Comparison of ENCODE assay signal across 8 mouse cellular contexts in genomic region chr7:44429534-44430488, GRCm38 (mm10). TPM values are rescaled to one million over a fixed set of nuclear protein-coding genes. Genes with fewer than 3 reads are reported as not detected.
DNase-seq lines count a peak whose midpoint lies in the region; ATAC-seq and TF ChIP-seq lines count a peak whose summit lies in the region.

No protein-coding gene starts in this region.

- H3K9me3 ChIP-seq in heart, embryonic 14.5 days (ENCODE audit: control insufficient read depth, low read length) = no peaks in the 10 kb centered on the region
- H3K9me3 ChIP-seq in forebrain, embryonic 14.5 days (replicated peaks; ENCODE audit: control insufficient read depth, low read length) = no peaks in the 10 kb centered on the region
- no peaks in the 10 kb centered on the region; the same call in 1 of the 2 replicates for H3K9me3 ChIP-seq in limb, embryonic 11.5 days (ENCODE audit: control insufficient read depth, low read length)
- no peaks in the 10 kb centered on the region for H3K9me3 ChIP-seq in stomach, embryonic 14.5 days (ENCODE audit: control insufficient read depth, low read depth, low read length)

- H3K4me2 ChIP-seq in heart, embryonic 14.5 days (ENCODE audit: low read length) = peak overlapping the region; percentile 74
- H3K4me2 ChIP-seq in forebrain, embryonic 14.5 days (ENCODE audit: low read length) = peak overlapping the region; percentile 94
- H3K4me2 ChIP-seq in limb, embryonic 11.5 days (ENCODE audit: low read depth, severe bottlenecking) = peak overlapping the region; percentile 86
- H3K4me2 ChIP-seq in stomach, embryonic 14.5 days (replicated peaks; ENCODE audit: low read depth, low read length) = peak overlapping the region; percentile 75

- 4% methylated on average over 30 of the region's 32 CpGs for WGBS in heart, embryonic 14.5 days
- 2% methylated on average over 28 of the region's 32 CpGs for WGBS in forebrain, embryonic 14.5 days
- 1% methylated on average over 31 of the region's 32 CpGs for WGBS in limb, embryonic 11.5 days
- WGBS in stomach, embryonic 14.5 days = 3% methylated on average over 30 of the region's 32 CpGs

- H3K4me3 ChIP-seq in heart, embryonic 14.5 days (ENCODE audit: control insufficient read depth in 1 of 2, insufficient read depth in 1 of 2, low read depth in 1 of 2, low read length in 2 of 2) = peak overlapping the region; percentile 43 to 47
- peak overlapping the region; percentile 74 for H3K4me3 ChIP-seq in forebrain, embryonic 14.5 days (ENCODE audit: low read depth, low read length)
- H3K4me3 ChIP-seq in limb, embryonic 11.5 days (ENCODE audit: low read depth, low read length) = peak overlapping the region; percentile 53
- peak overlapping the region; percentile 46 for H3K4me3 ChIP-seq in stomach, embryonic 14.5 days (ENCODE audit: low read depth, low read length)

- ATAC-seq in heart, embryonic 14.5 days (ENCODE audit: insufficient number of reproducible peaks, insufficient read depth, low FRiP score, low read depth) = no peak
- peak; percentile 28 for ATAC-seq in forebrain, embryonic 14.5 days
- ATAC-seq in limb, embryonic 11.5 days (ENCODE audit: insufficient number of reproducible peaks, low FRiP score, low TSS enrichment, low read depth) = no peak
- ATAC-seq in stomach, embryonic 14.5 days (ENCODE audit: insufficient number of reproducible peaks, insufficient read depth, low FRiP score, low read depth) = no peak

- H3K9ac ChIP-seq in heart, embryonic 14.5 days (ENCODE audit: low read length) = no peak overlapping the region
- H3K9ac ChIP-seq in forebrain, embryonic 14.5 days (ENCODE audit: low read length) = peak overlapping the region; percentile 97
- no peak overlapping the region; the same call in 1 of the 2 replicates for H3K9ac ChIP-seq in limb, embryonic 11.5 days (ENCODE audit: low read length)
- H3K9ac ChIP-seq in stomach, embryonic 14.5 days (replicated peaks; ENCODE audit: low read depth, low read length) = peak overlapping the region; percentile 28; the same call in 1 of the 2 replicates

- TF ChIP-seq CTCF in brain, embryonic 14.5 days (IDR thresholded peaks at IDR 0.05; ENCODE audit: borderline replicate concordance, extremely low read depth, insufficient read depth, insufficient read length) = no peak

- peaks cover 0 to 10% of the 10 kb centered on the region in 2 experiments; a peak in 3 of 4 replicates for H3K4me1 ChIP-seq in heart, embryonic 14.5 days (ENCODE audit: control insufficient read depth in 2 of 2, insufficient read depth in 2 of 2, low read length in 2 of 2)
- H3K4me1 ChIP-seq in forebrain, embryonic 14.5 days (ENCODE audit: control insufficient read depth, insufficient read depth, low read length) = peaks cover 26% of the 10 kb centered on the region
- peaks cover 7% of the 10 kb centered on the region; the same call in 1 of the 2 replicates for H3K4me1 ChIP-seq in limb, embryonic 11.5 days (ENCODE audit: control insufficient read depth, insufficient read depth, low read length)
- peaks cover 7% of the 10 kb centered on the region; the same call in 1 of the 2 replicates for H3K4me1 ChIP-seq in stomach, embryonic 14.5 days (ENCODE audit: control insufficient read depth, insufficient read depth, low read length)

- no peak for TF ChIP-seq POLR2A in brain, embryonic 14.5 days (IDR thresholded peaks at IDR 0.05; ENCODE audit: borderline replicate concordance, extremely low read depth, insufficient read depth, insufficient read length, poor library complexity, severe bottlenecking)

- no peaks in the 10 kb centered on the region for H3K36me3 ChIP-seq in heart, embryonic 14.5 days (ENCODE audit: control insufficient read depth, insufficient read depth, low read length)
- peaks cover 8% of the 10 kb centered on the region; the same call in 1 of the 2 replicates for H3K36me3 ChIP-seq in forebrain, embryonic 14.5 days (ENCODE audit: control insufficient read depth, insufficient read depth, low read length)
- no peaks in the 10 kb centered on the region for H3K36me3 ChIP-seq in limb, embryonic 11.5 days (ENCODE audit: control insufficient read depth, insufficient read depth, low read length)
- no peaks in the 10 kb centered on the region for H3K36me3 ChIP-seq in stomach, embryonic 14.5 days (ENCODE audit: control insufficient read depth, insufficient read depth, low read length)

- no peak overlapping the region for H3K27ac ChIP-seq in heart, embryonic 14.5 days (replicated peaks in 1 of 2; ENCODE audit: control insufficient read depth in 1 of 2, insufficient read depth in 1 of 2, low read depth in 2 of 2, low read length in 2 of 2)
- H3K27ac ChIP-seq in forebrain, embryonic 14.5 days (ENCODE audit: low read depth, low read length) = peak overlapping the region; percentile 100
- H3K27ac ChIP-seq in limb, embryonic 11.5 days (replicated peaks; ENCODE audit: low read depth, low read length) = no peak overlapping the region
- H3K27ac ChIP-seq in stomach, embryonic 14.5 days (ENCODE audit: low read length) = no peak overlapping the region

- no peak for DNase-seq in heart, postnatal 4 days
- peak; percentile 80 for DNase-seq in brain, embryonic 14.5 days (ENCODE audit: low read depth)
- peak; percentile 61 for DNase-seq in forebrain, embryonic 14.5 days (ENCODE audit: low spot score)
- peak; percentile 28 for DNase-seq in limb, embryonic 11.5 days (ENCODE audit: low spot score)
- no peak for DNase-seq in spleen, postnatal 14 days (ENCODE audit: low spot score in 2 of 2)
- no peak for DNase-seq in testis, postnatal 10 days (ENCODE audit: low spot score)

- H3K27me3 ChIP-seq in heart, embryonic 14.5 days (ENCODE audit: control insufficient read depth, insufficient read depth, low read length) = peaks cover 72% of the 10 kb centered on the region
- no peaks in the 10 kb centered on the region for H3K27me3 ChIP-seq in forebrain, embryonic 14.5 days (replicated peaks; ENCODE audit: control insufficient read depth, insufficient read depth, low read length)
- peaks cover 43% of the 10 kb centered on the region for H3K27me3 ChIP-seq in limb, embryonic 11.5 days (ENCODE audit: control insufficient read depth, insufficient read depth, low read length)
- peaks cover 20% of the 10 kb centered on the region for H3K27me3 ChIP-seq in stomach, embryonic 14.5 days (ENCODE audit: control insufficient read depth, insufficient read depth, low read length)

RNA-seq across cellular contexts. Expression of gene Lrrc4b, which starts 1.0 kb away (rescaled TPM):
- 4.1 and 4.5 TPM in 2 replicates for polyA plus RNA-seq in heart, embryonic 14.5 days (2014; fragmentation: Nextera tagmentation; extraction: Ambion mirVana)
- 10 to 100 TPM; 50.2 to 51.9 TPM for total RNA-seq in heart, postnatal 4 days (2021)
- 302 and 372 TPM in 2 replicates for polyA plus RNA-seq in brain, embryonic 14.5 days (2012; rRNA removed)
- 20.8 and 22.1 TPM in 2 replicates for polyA plus RNA-seq in forebrain, embryonic 14.5 days (2014; fragmentation: Nextera tagmentation; extraction: Ambion mirVana)
- polyA plus RNA-seq in limb, embryonic 11.5 days (2014; fragmentation: Nextera tagmentation; extraction: Ambion mirVana) = 0.51 and 0.60 TPM in 2 replicates
- 1.2 and 2.1 TPM in 2 replicates for polyA plus RNA-seq in stomach, embryonic 14.5 days (2014; fragmentation: Nextera tagmentation; extraction: Ambion mirVana)

RNA-seq across cellular contexts. Expression of gene Aspdh, which starts 35.4 kb away (rescaled TPM):
- polyA plus RNA-seq in heart, embryonic 14.5 days (2014; fragmentation: Nextera tagmentation; extraction: Ambion mirVana) = 0.34 and 1.4 TPM in 2 replicates
- total RNA-seq in heart, postnatal 4 days (2021) = 1 to 10 TPM; 2.2 TPM
- polyA plus RNA-seq in brain, embryonic 14.5 days (2012; rRNA removed) = 29.8 and 30.6 TPM in 2 replicates
- 5.3 TPM in 2 replicates for polyA plus RNA-seq in forebrain, embryonic 14.5 days (2014; fragmentation: Nextera tagmentation; extraction: Ambion mirVana)
- polyA plus RNA-seq in limb, embryonic 11.5 days (2014; fragmentation: Nextera tagmentation; extraction: Ambion mirVana) = 0.60 TPM in 1 of 2 replicates, not detected in the other
- polyA plus RNA-seq in stomach, embryonic 14.5 days (2014; fragmentation: Nextera tagmentation; extraction: Ambion mirVana) = 0.52 and 1.1 TPM in 2 replicates

RNA-seq across cellular contexts. Expression of gene Josd2, which starts 38.0 kb away (rescaled TPM):
- polyA plus RNA-seq in heart, embryonic 14.5 days (2014; fragmentation: Nextera tagmentation; extraction: Ambion mirVana) = 128 and 131 TPM in 2 replicates
- 10 to 100 TPM; 71.8 to 81.4 TPM for total RNA-seq in heart, postnatal 4 days (2021)
- 70.6 and 118 TPM in 2 replicates for polyA plus RNA-seq in brain, embryonic 14.5 days (2012; rRNA removed)
- 49.3 and 50.5 TPM in 2 replicates for polyA plus RNA-seq in forebrain, embryonic 14.5 days (2014; fragmentation: Nextera tagmentation; extraction: Ambion mirVana)
- 64.4 and 65.4 TPM in 2 replicates for polyA plus RNA-seq in limb, embryonic 11.5 days (2014; fragmentation: Nextera tagmentation; extraction: Ambion mirVana)
- 76.7 and 82.1 TPM in 2 replicates for polyA plus RNA-seq in stomach, embryonic 14.5 days (2014; fragmentation: Nextera tagmentation; extraction: Ambion mirVana)

RNA-seq across cellular contexts. Expression of gene 1700008O03Rik, which starts 44.2 kb away (rescaled TPM):
- polyA plus RNA-seq in heart, embryonic 14.5 days (2014; fragmentation: Nextera tagmentation; extraction: Ambion mirVana) = 0.34 and 0.47 TPM in 2 replicates
- not detected for total RNA-seq in heart, postnatal 4 days (2021)
- 3.0 and 4.1 TPM in 2 replicates for polyA plus RNA-seq in brain, embryonic 14.5 days (2012; rRNA removed)
- 0.63 and 0.86 TPM in 2 replicates for polyA plus RNA-seq in forebrain, embryonic 14.5 days (2014; fragmentation: Nextera tagmentation; extraction: Ambion mirVana)
- polyA plus RNA-seq in limb, embryonic 11.5 days (2014; fragmentation: Nextera tagmentation; extraction: Ambion mirVana) = 0.37 and 0.53 TPM in 2 replicates
- 1.2 and 1.3 TPM in 2 replicates for polyA plus RNA-seq in stomach, embryonic 14.5 days (2014; fragmentation: Nextera tagmentation; extraction: Ambion mirVana)

RNA-seq across cellular contexts. Expression of gene Syt3, which starts 45.9 kb away (rescaled TPM):
- polyA plus RNA-seq in heart, embryonic 14.5 days (2014; fragmentation: Nextera tagmentation; extraction: Ambion mirVana) = 0.57 and 0.59 TPM in 2 replicates
- total RNA-seq in heart, postnatal 4 days (2021) = 1 to 10 TPM in 1 of 2 experiments, under 1 TPM in 1; 0.88 to 1.4 TPM
- 35.5 and 41.6 TPM in 2 replicates for polyA plus RNA-seq in brain, embryonic 14.5 days (2012; rRNA removed)
- 19.0 and 25.3 TPM in 2 replicates for polyA plus RNA-seq in forebrain, embryonic 14.5 days (2014; fragmentation: Nextera tagmentation; extraction: Ambion mirVana)
- polyA plus RNA-seq in limb, embryonic 11.5 days (2014; fragmentation: Nextera tagmentation; extraction: Ambion mirVana) = 2.1 TPM in 2 replicates
- 1.6 and 2.0 TPM in 2 replicates for polyA plus RNA-seq in stomach, embryonic 14.5 days (2014; fragmentation: Nextera tagmentation; extraction: Ambion mirVana)

Comparison
In these comparisons a context has a peak if more than half of its experiments do, and no peak if none do; other contexts are left out.
1. H3K9ac ChIP-seq: peak in forebrain, embryonic 14.5 days (single experiment) and stomach, embryonic 14.5 days (single experiment); none in heart, embryonic 14.5 days (single experiment) and limb, embryonic 11.5 days (single experiment).
2. DNase-seq: peak in brain, embryonic 14.5 days (single experiment), forebrain, embryonic 14.5 days (single experiment) and limb, embryonic 11.5 days (single experiment); none in heart, postnatal 4 days (single experiment), spleen, postnatal 14 days (0 of 2) and testis, postnatal 10 days (single experiment).
3. RNA of gene Lrrc4b, which starts 1.0 kb away (polyA plus RNA-seq): 302 to 372 TPM in brain, embryonic 14.5 days; 20.8 to 22.1 TPM in forebrain, embryonic 14.5 days, 4.1 to 4.5 TPM in heart, embryonic 14.5 days, 1.2 to 2.1 TPM in stomach, embryonic 14.5 days and 0.51 to 0.60 TPM in limb, embryonic 11.5 days; every median in the first group is over 10 times any median in the second.
4. Peak in every context shown above with its lines, with median percentiles within 50 percentile points of each other: H3K4me2 ChIP-seq and H3K4me3 ChIP-seq.